Mouse (Mus musculus) frontal cortex, postnatal 14 days (tissue): ENCODE results near the gene Cebpb.
"Not testable (repeated sequence)": the region's sequence is repeated elsewhere in the genome, so short reads cannot be mapped to it uniquely, and the experiment has no call there.

Experiments used
- DNase-seq, 2 experiments: peaks; one replicate each; pipeline ENCODE4 v3.0.0; 2022; ENCODE audit warnings: low spot score in 2 of 2

Gene Cebpb

DNA sequence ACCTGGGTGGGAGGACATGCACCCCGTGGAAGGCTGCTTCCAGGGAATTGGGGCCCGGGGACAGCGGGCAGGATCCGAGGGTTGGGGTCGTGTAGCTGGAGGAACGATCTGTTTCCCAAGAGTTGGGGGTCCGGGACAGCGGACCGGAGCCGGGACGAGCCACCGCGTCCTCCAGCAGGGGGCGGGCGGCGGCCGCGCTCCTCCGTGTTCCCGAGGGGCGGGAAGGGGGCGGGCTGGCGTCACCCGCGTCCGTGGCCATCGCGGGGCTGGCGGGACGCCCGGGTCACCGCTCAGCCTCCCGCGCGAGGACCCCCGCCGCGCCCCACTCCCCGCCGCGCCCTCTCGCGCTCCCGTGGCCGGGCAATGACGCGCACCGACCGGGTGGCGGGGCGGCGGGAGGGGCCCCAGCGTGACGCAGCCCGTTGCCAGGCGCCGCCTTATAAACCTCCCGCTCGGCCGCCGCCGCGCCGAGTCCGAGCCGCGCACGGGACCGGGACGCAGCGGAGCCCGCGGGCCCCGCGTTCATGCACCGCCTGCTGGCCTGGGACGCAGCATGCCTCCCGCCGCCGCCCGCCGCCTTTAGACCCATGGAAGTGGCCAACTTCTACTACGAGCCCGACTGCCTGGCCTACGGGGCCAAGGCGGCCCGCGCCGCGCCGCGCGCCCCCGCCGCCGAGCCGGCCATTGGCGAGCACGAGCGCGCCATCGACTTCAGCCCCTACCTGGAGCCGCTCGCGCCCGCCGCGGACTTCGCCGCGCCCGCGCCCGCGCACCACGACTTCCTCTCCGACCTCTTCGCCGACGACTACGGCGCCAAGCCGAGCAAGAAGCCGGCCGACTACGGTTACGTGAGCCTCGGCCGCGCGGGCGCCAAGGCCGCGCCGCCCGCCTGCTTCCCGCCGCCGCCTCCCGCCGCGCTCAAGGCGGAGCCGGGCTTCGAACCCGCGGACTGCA lies at the start of gene Cebpb:
TSS of gene Cebpb (plus strand) at position 418 of the 954 bp plus-strand sequence.
- DNase-seq = peak; percentile 53 to 69

DNA sequence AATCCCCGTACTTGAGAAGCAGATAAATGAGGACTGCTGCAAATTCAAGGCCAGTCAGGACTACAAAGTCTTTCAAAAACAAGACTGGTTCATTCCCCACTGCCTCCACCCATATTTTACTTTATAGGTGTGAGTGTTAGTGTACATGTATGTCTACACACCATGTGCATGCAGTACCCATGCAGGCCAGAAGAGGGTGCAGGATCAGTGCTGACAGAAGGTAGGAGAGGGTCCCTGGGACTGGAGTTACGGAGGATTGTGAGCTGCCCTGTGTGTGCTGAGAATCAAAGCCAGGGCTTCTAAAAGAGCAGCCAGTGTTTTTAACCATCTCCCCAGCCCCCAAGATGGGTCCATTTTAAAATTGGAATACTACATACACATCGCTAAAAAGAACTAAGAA lies 48.4 kb upstream of the Cebpb start:
- no peak for DNase-seq

DNA sequence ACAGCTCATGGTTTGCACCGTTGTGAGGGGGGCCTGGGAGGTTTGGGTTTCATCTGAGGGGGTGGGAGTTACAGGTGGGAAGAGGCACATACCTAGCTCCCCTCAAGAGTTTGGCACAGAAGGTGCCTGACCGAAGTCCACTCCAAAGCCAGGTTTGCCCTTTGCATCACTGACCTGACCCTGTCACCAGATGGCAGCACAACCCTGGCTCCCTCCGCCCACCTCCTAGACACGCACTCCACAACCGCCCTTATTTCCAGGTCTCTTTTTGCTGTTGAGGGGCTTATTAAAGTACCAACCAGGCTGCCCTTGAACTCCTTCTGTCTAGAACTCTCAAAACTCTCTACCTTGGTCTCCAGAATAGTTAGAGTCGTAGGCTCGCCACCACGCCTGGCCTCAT lies 47.4 kb upstream of the Cebpb start:
- DNase-seq = no peak

DNA sequence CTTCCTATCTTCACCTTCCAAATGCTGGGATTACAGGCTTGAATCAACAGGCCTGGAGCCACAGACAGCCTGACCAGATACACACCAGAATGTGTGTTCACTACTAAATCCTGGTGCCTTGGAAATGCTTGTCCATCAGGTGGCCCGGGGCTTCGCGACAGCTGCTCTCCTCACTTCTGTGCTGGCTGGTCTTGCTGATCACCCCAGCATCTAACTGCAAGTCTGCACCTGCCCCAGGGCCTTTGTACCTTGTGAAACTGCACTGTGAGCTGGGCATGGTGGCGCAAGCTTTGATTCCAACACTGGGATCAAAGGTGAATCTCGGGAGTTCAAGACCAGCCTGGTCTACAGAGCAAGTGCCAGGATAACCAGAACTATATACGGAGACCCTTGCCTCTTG lies 46.6 kb upstream of the Cebpb start:
- DNase-seq = no peak

DNA sequence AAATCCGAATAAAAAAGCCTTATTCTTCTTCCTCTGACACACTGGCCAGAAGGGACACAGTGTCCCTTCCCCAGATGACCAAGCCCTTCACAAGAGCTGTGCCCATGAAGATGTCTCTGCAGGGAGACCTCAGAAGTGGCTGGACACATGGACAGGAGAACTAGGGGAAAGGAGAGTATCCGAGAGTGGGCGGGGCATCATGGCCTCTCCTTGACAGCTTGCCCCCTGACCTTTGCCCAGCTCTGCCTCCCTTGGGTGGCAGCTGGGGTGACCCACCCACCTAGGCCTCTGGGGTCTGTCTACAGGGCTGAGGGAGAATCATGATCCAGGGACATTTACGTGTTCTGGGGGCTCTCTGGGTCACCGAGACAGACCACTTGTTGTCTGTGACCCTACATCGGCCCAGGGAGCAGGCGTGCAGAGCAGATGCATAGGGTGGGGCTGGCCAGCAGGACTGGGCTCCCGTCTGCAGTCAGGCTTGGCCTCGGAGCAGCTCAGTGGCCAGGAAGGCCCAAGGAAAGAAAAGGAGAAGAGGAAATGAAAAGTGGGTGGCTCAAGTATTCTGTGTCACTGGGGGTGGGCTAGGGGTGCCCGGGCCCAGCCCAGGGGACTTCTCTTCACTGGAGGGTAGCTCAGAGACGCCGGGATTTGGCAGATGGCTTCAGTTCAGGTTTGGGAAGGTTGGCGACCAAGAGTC lies 45.2 kb upstream of the Cebpb start:
- not testable (repeated sequence) for DNase-seq

DNA sequence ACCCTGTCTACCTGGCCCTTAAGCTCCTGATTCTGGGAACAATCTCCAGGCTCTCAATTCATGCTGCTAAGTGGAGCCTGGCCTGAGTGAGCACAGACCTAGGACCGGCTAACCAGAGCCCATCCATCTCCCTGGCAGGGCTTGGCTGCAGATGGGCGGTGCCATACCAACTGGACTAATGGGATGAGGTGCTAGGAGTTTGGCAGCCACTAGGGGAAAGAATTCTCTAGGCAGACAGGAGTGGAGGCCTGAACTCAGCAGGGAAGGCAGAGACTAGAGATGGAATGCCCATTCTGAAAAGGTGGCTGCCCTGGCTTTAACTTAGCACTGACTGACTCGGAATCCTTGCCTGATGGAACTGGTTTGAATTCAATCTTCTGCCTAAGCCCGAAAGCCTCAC lies 42.3 kb upstream of the Cebpb start:
- no peak for DNase-seq

GRCm38 (mm10) chr2:167649290-167650032 lies 39.3 kb upstream of the Cebpb start:
- no peak for DNase-seq

GRCm38 (mm10) chr2:167651622-167652021 lies 37.1 kb upstream of the Cebpb start:
- no peak for DNase-seq

DNA sequence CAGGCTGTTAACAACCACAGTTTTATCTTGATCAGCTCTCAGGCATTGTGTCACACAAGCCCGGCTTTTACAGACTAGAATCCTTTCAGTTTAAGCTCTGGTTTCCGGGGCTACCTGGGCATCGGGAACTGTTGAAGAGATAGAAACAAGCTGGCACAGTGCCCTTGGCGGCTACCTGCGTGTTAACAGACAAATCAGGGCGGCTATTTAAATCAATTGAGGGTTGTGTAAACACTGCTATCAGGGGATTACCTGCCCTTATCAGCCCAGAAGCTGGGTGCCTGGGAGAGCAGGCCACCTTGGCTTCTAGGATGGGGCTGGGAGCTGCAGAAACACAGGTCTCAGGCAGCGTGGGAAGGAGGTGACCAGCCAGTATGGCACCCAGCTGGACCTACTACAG lies 36.0 kb upstream of the Cebpb start:
- DNase-seq = no peak

GRCm38 (mm10) chr2:167654911-167655600 lies 33.7 kb upstream of the Cebpb start:
- DNase-seq = no peak

- no peak for DNase-seq
Observed at GRCm38 (mm10) chr2:167656629-167657478, 31.9 kb upstream of the Cebpb start.

GRCm38 (mm10) chr2:167657973-167658372 lies 30.7 kb upstream of the Cebpb start:
- DNase-seq = no peak

GRCm38 (mm10) chr2:167658712-167659111 lies 30.0 kb upstream of the Cebpb start:
- no peak for DNase-seq

- no peak for DNase-seq
Observed at GRCm38 (mm10) chr2:167659177-167659846, 29.4 kb upstream of the Cebpb start.

- DNase-seq = no peak
Observed at GRCm38 (mm10) chr2:167659847-167660610, 28.7 kb upstream of the Cebpb start.

GRCm38 (mm10) chr2:167660611-167660971 lies 28.1 kb upstream of the Cebpb start:
- no peak for DNase-seq

DNA sequence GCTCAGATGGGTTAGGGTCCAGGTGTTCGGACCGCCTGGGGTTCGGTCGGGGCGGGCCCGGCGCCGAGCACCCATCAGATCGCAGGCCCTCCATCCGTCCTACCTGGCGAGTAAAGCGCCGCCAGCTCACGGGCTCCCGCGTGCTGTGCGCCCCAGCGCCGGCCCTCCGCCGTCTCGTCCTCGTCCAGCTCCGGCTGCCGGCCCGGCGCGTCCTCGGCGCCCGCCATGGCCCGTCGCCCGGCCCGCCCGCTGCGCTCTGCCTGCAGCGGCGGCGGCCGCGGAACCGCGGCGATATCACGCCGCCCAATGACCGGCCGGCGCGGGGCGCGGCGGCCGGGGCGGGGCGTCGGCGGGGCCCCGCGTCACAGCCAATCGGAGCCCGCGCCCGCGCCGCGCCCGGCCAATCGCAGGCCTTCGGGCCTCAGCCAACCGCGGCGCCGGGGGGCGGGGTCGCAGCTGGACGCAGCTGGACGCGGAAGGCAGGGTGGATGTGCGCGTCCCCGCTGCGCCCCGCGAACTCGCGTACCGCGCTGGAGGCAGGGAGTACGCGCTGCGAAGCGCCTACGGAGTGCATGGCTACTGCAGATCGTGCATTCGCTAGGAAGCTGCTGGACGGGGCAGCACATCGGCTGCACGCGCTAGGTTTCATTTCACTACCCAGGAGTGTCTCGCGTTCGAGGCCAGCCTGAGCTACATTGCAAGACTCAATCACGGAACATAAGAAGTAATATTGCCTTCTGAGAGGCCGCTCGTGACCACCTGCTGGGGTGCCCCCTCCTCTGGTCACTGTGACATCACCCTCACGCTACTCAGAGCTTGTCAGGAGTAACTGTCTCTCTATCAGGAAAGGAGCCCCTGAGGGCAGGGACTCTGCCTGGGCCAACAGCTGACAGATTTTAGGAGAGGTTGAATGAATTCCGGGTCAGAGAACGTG lies 27.2 kb upstream of the Cebpb start, which contains the start of gene Gm20431:
TSS of gene Gm20431 (minus strand) at position 227 of the 934 bp plus-strand sequence.
- DNase-seq = peak; percentile 86 to 92

- no peak for DNase-seq
Observed at GRCm38 (mm10) chr2:167662713-167663112, 26.0 kb upstream of the Cebpb start.
